Mouse (Mus musculus): ENCODE results near the gene Aen.

Gene Aen

DNA sequence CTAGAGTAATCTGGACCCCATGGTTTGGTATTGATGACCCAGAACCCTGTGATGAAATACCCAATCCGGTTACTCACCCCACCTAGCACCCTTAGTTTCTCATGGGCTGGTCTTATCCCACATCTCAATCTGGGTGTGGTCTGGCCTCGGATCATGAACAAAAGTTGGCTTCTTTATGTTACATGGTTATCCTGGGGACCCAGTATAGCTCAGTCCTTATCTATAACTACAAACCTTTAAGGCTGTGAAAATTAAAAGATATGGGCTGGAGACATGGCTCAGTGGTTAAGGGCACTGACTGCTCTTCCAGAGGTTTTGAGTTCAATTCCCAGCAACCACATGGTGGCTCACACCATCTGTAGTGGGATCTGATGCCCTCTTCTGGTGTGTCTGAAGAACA, 46.9 kb downstream of the Aen start:
- DNase-seq = no peak

GRCm38 (mm10) chr7:78953886-78954572, 58.4 kb downstream of the Aen start:
- no peak for DNase-seq

GRCm38 (mm10) chr7:78954619-78955018, 59.0 kb downstream of the Aen start:
- DNase-seq = no peak

DNA sequence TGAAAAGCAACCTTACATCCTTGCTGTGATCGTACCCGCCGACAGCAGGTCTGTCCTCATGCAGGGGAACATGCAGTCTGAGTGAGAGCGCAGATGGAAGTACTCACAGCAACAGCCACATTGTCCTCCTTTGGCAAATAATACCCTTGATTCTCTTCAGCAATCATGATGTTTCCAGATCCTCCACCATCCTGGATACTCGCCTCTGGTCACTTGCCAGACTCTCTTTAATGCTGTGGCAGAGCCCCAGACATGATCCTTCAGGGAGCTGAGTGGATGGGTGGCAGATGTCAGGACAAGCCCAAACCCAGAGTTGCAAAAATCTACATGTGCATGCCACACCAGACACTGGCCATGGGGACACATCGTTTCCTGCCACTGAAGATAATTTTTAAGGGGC, 59.4 kb downstream of the Aen start:
- DNase-seq = no peak

- no peak for DNase-seq
Measured at GRCm38 (mm10) chr7:78958499-78959073, 62.9 kb downstream of the Aen start.
